Mouse (Mus musculus) layer of hippocampus, postnatal 36 days (tissue): ENCODE results near the gene Bub1b. TPM values are rescaled to one million over a fixed set of nuclear protein-coding genes. Genes with fewer than 3 reads are reported as not detected.

Experiments
- DNase-seq, 2 experiments: peaks; one replicate each; pipeline ENCODE4 v3.0.0; 2022
- total RNA-seq, 2 experiments: library from RNA; stranded (reverse); gene quantifications; 2 replicates each; pipeline ENCODE4 v1.2.3; 2021

The Bub1b gene
- 1 to 10 TPM; 1.5 to 3.2 TPM for total RNA-seq

- peak; percentile 86 to 87 for DNase-seq
Observed at GRCm38 (mm10) chr2:118597673-118598568, at the start of gene Bub1b. Gene Bub1b, plus strand, starts transcription at chr2:118598211.

GRCm38 (mm10) chr2:118548421-118549221, 49.4 kb upstream of the Bub1b start:
- DNase-seq: no peak

- DNase-seq: peak; percentile 90 to 92
Observed at GRCm38 (mm10) chr2:118549507-118550473, 48.2 kb upstream of the Bub1b start, which contains the start of gene Bmf. Gene Bmf, minus strand, starts transcription at chr2:118549687.

GRCm38 (mm10) chr2:118551606-118552005, 46.4 kb upstream of the Bub1b start:
- DNase-seq: no peak

GRCm38 (mm10) chr2:118554356-118554990, 43.5 kb upstream of the Bub1b start:
- DNase-seq: peak in 1 of 2 experiments; percentile 29

GRCm38 (mm10) chr2:118558426-118558825, 39.6 kb upstream of the Bub1b start:
- DNase-seq: no peak

- DNase-seq: no peak
Observed at GRCm38 (mm10) chr2:118562015-118562414, 36.0 kb upstream of the Bub1b start.

GRCm38 (mm10) chr2:118562431-118562830, 35.6 kb upstream of the Bub1b start:
- no peak for DNase-seq

GRCm38 (mm10) chr2:118567179-118567578, 30.8 kb upstream of the Bub1b start:
- DNase-seq: no peak

GRCm38 (mm10) chr2:118570939-118571338, 27.1 kb upstream of the Bub1b start:
- no peak for DNase-seq

GRCm38 (mm10) chr2:118572183-118572836, 25.7 kb upstream of the Bub1b start:
- DNase-seq: no peak

- DNase-seq: no peak
Observed at GRCm38 (mm10) chr2:118573135-118573534, 24.9 kb upstream of the Bub1b start.

GRCm38 (mm10) chr2:118586013-118586412, 12.0 kb upstream of the Bub1b start:
- no peak for DNase-seq

- no peak for DNase-seq
Observed at GRCm38 (mm10) chr2:118587686-118588085, 10.3 kb upstream of the Bub1b start.

- no peak for DNase-seq
Observed at GRCm38 (mm10) chr2:118591083-118591482, 6.9 kb upstream of the Bub1b start.

GRCm38 (mm10) chr2:118599087-118599486, 1.1 kb downstream of the Bub1b start:
- DNase-seq: no peak

- DNase-seq: no peak
Observed at GRCm38 (mm10) chr2:118601599-118602263, 3.7 kb downstream of the Bub1b start.

- no peak for DNase-seq
Observed at GRCm38 (mm10) chr2:118604091-118604490, 6.1 kb downstream of the Bub1b start.

GRCm38 (mm10) chr2:118606032-118606431, 8.0 kb downstream of the Bub1b start:
- no peak for DNase-seq

GRCm38 (mm10) chr2:118606976-118607375, 9.0 kb downstream of the Bub1b start:
- no peak for DNase-seq
